Mouse (Mus musculus): Measurements from ENCODE around the gene Pcolce2.

DNA sequence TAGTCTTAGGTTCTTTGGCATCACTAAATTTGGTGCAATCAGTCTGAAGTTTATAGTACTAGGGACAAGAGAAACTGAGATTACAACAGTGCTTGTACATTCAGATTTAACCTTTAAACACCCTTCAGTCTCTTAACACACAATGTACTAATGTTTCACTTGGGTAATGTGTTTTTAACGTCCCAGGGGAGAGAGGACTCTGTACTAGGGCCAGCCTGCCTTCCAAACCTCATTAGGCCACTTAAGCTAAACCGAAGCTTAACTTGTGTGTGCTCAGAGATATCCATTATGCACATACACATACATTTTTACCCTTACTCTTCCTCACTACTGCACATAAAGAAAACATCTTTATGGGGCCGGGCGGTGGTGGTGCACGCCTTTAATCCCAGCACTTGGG lies 109.9 kb downstream of the Pcolce2 start:
- TF ChIP-seq GATA1 (IDR thresholded peaks at IDR 0.05; ENCODE audit: borderline replicate concordance, low read length) (no peak), FLI1 (IDR thresholded peaks at IDR 0.05; ENCODE audit: low read length) (no peak)
